Comparison of ENCODE assay signal across 8 mouse cellular contexts in the genomic region with DNA sequence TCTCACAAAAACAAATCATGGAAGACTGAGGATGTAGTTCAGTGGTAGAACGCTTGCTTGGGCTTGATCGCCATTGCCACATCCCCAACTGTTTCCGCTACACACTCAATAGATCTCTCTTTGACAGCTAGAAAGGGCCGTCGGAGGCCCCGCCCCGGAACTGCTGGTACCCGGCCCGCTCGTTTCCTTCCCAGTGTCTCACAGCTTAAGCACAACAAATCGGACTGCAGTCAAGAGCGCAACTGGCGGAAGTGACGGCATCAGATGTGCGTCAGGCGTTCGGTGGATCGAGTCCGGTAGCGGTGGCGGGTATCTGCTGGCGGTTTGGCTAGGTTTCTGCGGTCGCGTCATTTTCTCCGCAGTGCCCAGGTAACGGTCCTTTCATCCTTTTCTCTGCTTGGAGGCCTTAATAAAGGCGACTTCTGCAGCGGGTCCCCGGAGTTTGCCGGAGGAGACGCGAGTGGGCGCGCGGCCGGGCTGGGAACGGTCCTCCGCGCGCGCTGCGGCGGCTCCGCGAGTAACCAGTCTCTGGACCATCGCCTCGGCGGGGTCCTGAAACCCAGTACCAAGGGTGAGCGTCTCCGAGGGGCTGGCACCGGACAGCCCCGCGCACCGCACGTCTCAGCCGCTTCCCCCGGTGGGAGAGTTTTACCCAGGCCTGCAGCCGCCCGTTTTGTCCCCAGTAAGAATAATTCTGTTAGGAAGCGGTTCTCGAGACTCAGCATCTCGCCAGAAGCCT. TPM values are rescaled to one million over a fixed set of nuclear protein-coding genes. Genes with fewer than 3 reads are reported as not detected.
DNase-seq lines count a peak whose midpoint lies in the region; ATAC-seq and TF ChIP-seq lines count a peak whose summit lies in the region.

A gene (minus strand): TSS at position 96 of the 739 bp plus-strand sequence.
A gene (plus strand): TSS at position 233 of the 739 bp plus-strand sequence.

- peak; percentile 26 for TF ChIP-seq POLR2A in ES-Bruce4 (IDR thresholded peaks at IDR 0.05; ENCODE audit: insufficient read depth, low read length)

- no peaks in the 10 kb centered on the region for H3K9me3 ChIP-seq in ES-Bruce4 (replicated peaks; ENCODE audit: control insufficient read depth, insufficient read depth, low read length, poor library complexity, severe bottlenecking)
- no peaks in the 10 kb centered on the region for H3K9me3 ChIP-seq in forebrain, embryonic 13.5 days (replicated peaks)
- H3K9me3 ChIP-seq in liver, postnatal 0 days (ENCODE audit: low read length): no peaks in the 10 kb centered on the region
- no peaks in the 10 kb centered on the region for H3K9me3 ChIP-seq in neural tube, embryonic 14.5 days (ENCODE audit: control insufficient read depth, low read length)

- peak; percentile 85 for ATAC-seq in cerebellum, adult (ENCODE audit: insufficient number of reproducible peaks, low FRiP score, low TSS enrichment)
- ATAC-seq in forebrain, embryonic 13.5 days: peak; percentile 95
- peak; percentile 90 for ATAC-seq in liver, postnatal 0 days
- peak; percentile 96 for ATAC-seq in neural tube, embryonic 14.5 days (ENCODE audit: low read depth)

- under 1% methylated on average over 56 of the region's 63 CpGs for WGBS in forebrain, embryonic 13.5 days
- whole genome bisulfite sequencing in large intestine, adult 2 months: under 1% methylated on average over 63 of the region's 63 CpGs
- WGBS in liver, postnatal 0 days (ENCODE audit: insufficient replicate concordance): under 1% methylated on average over 63 of the region's 63 CpGs
- WGBS in neural tube, embryonic 14.5 days: under 1% methylated on average over 63 of the region's 63 CpGs

- peak; percentile 98 to 99 for DNase-seq in heart, postnatal 10 days
- peak; percentile 98 for DNase-seq in large intestine, adult 2 months (ENCODE audit: low read depth, low spot score)
- peak; percentile 98 for DNase-seq in liver, postnatal 0 days
- peak; percentile 96 for DNase-seq in testis, postnatal 10 days (ENCODE audit: low spot score)

- no peaks in the 10 kb centered on the region for H3K27me3 ChIP-seq in ES-Bruce4 (ENCODE audit: control insufficient read depth, insufficient read depth, low read length, poor library complexity, severe bottlenecking)
- no peaks in the 10 kb centered on the region for H3K27me3 ChIP-seq in forebrain, embryonic 13.5 days
- no peaks in the 10 kb centered on the region for H3K27me3 ChIP-seq in liver, postnatal 0 days (ENCODE audit: insufficient read depth, low read length)
- no peaks in the 10 kb centered on the region for H3K27me3 ChIP-seq in neural tube, embryonic 14.5 days (ENCODE audit: control insufficient read depth, insufficient read depth, low read length)

- H3K4me3 ChIP-seq in ES-Bruce4 (ENCODE audit: low read depth, low read length): peak within 1 kb of the TSS; percentile 81
- H3K4me3 ChIP-seq in forebrain, embryonic 13.5 days: peak within 1 kb of the TSS; percentile 92
- H3K4me3 ChIP-seq in liver, postnatal 0 days (ENCODE audit: low read depth, low read length): peak within 1 kb of the TSS; percentile 85
- H3K4me3 ChIP-seq in neural tube, embryonic 14.5 days (ENCODE audit: low read depth, low read length): peak within 1 kb of the TSS; percentile 76

- intact Hi-C loops in heart, postnatal 10 days (cut with DNase I): loop anchor here (2.0 kb wide), 1 partner anchor 25 kb away; no protein-coding TSS in a partner anchor

- H3K4me1 ChIP-seq in ES-Bruce4 (ENCODE audit: control insufficient read depth, insufficient read depth, low read length): no peaks in the 10 kb centered on the region
- H3K4me1 ChIP-seq in forebrain, embryonic 13.5 days: peaks cover 44% of the 10 kb centered on the region
- peaks cover 29% of the 10 kb centered on the region for H3K4me1 ChIP-seq in liver, postnatal 0 days (ENCODE audit: insufficient read depth)
- peaks cover 27% of the 10 kb centered on the region for H3K4me1 ChIP-seq in neural tube, embryonic 14.5 days (ENCODE audit: control insufficient read depth, insufficient read depth, low read length)

- H3K36me3 ChIP-seq in ES-Bruce4 (ENCODE audit: control insufficient read depth, insufficient read depth, low read length, poor library complexity, severe bottlenecking): peaks cover 19% of the 10 kb centered on the region
- H3K36me3 ChIP-seq in forebrain, embryonic 13.5 days (ENCODE audit: poor library complexity, severe bottlenecking): peaks cover 23% of the 10 kb centered on the region
- peaks cover 27% of the 10 kb centered on the region for H3K36me3 ChIP-seq in liver, postnatal 0 days (replicated peaks; ENCODE audit: insufficient read depth, low read length)
- H3K36me3 ChIP-seq in neural tube, embryonic 14.5 days (ENCODE audit: control insufficient read depth, insufficient read depth, low read length): peaks cover 17% of the 10 kb centered on the region

- H3K4me2 ChIP-seq in forebrain, embryonic 13.5 days: peak within 1 kb of the TSS; percentile 91
- peak within 1 kb of the TSS; percentile 94 for H3K4me2 ChIP-seq in liver, postnatal 0 days (ENCODE audit: low read depth, low read length)
- peak within 1 kb of the TSS; percentile 78 for H3K4me2 ChIP-seq in neural tube, embryonic 14.5 days (ENCODE audit: low read depth, low read length)

- TF ChIP-seq CTCF in ES-Bruce4 (IDR thresholded peaks at IDR 0.05; ENCODE audit: low read depth, low read length): no peak
- TF ChIP-seq CTCF in liver, postnatal 0 days (IDR thresholded peaks at IDR 0.05; ENCODE audit: low read depth): no peak

- H3K27ac ChIP-seq in ES-Bruce4 (ENCODE audit: insufficient read depth, low read length): no peak within 1 kb of the TSS
- H3K27ac ChIP-seq in forebrain, embryonic 13.5 days: peak within 1 kb of the TSS; percentile 94
- peak within 1 kb of the TSS; percentile 93 for H3K27ac ChIP-seq in liver, postnatal 0 days (ENCODE audit: low read depth)
- H3K27ac ChIP-seq in neural tube, embryonic 14.5 days (ENCODE audit: low read depth, low read length): peak within 1 kb of the TSS; percentile 83

- peak within 1 kb of the TSS; percentile 80 for H3K9ac ChIP-seq in ES-Bruce4 (ENCODE audit: low read depth, poor library complexity, severe bottlenecking)
- H3K9ac ChIP-seq in forebrain, embryonic 13.5 days: peak within 1 kb of the TSS; percentile 84
- peak within 1 kb of the TSS; percentile 97 for H3K9ac ChIP-seq in liver, postnatal 0 days (replicated peaks)
- H3K9ac ChIP-seq in neural tube, embryonic 14.5 days (replicated peaks; ENCODE audit: low read depth, low read length): peak within 1 kb of the TSS; percentile 65

- TF ChIP-seq EP300 in ES-Bruce4 (IDR thresholded peaks at IDR 0.05; ENCODE audit: insufficient read depth, low read depth, low read length): 0 out of 2 replicates have a peak, but pooled peaks have one; percentile 44
- TF ChIP-seq EP300 in liver, postnatal 0 days (IDR thresholded peaks at IDR 0.05; ENCODE audit: low read depth): no peak

RNA-seq across cellular contexts. Expression of the first gene that starts in this region (rescaled TPM):
- polyA plus RNA-seq in ES-Bruce4 (2011; ENCODE audit: insufficient read depth, insufficient read length, low read depth, missing spikeins): 195 and 199 TPM in 2 replicates
- 275 and 285 TPM in 2 replicates for polyA plus RNA-seq in forebrain, embryonic 13.5 days (2015; fragmentation: Nextera tagmentation; extraction: Ambion mirVana)
- total RNA-seq in heart, postnatal 10 days (2021): 100 to 1,000 TPM; 138 to 142 TPM
- polyA plus RNA-seq in large intestine, adult 2 months (2012; rRNA removed): 154 and 162 TPM in 2 replicates
- 133 and 134 TPM in 2 replicates for polyA plus RNA-seq in liver, postnatal 0 days (2015; fragmentation: Nextera tagmentation; extraction: Ambion mirVana)
- polyA plus RNA-seq in neural tube, embryonic 14.5 days (2014; fragmentation: Nextera tagmentation; extraction: Ambion mirVana): 261 and 264 TPM in 2 replicates

RNA-seq across cellular contexts. Expression of the second gene that starts in this region (rescaled TPM):
- 55.5 and 64.7 TPM in 2 replicates for polyA plus RNA-seq in ES-Bruce4 (2011; ENCODE audit: insufficient read depth, insufficient read length, low read depth, missing spikeins)
- 65.7 and 74.9 TPM in 2 replicates for polyA plus RNA-seq in forebrain, embryonic 13.5 days (2015; fragmentation: Nextera tagmentation; extraction: Ambion mirVana)
- total RNA-seq in heart, postnatal 10 days (2021): 10 to 100 TPM; 11.6 to 16.9 TPM
- 14.0 and 25.4 TPM in 2 replicates for polyA plus RNA-seq in large intestine, adult 2 months (2012; rRNA removed)
- 12.2 and 12.3 TPM in 2 replicates for polyA plus RNA-seq in liver, postnatal 0 days (2015; fragmentation: Nextera tagmentation; extraction: Ambion mirVana)
- 65.1 and 69.9 TPM in 2 replicates for polyA plus RNA-seq in neural tube, embryonic 14.5 days (2014; fragmentation: Nextera tagmentation; extraction: Ambion mirVana)
